Mouse (Mus musculus): Measurements from ENCODE around the gene Phip. TPM values are rescaled to one million over a fixed set of nuclear protein-coding genes. Genes with fewer than 3 reads are reported as not detected.
A peak's percentile ranks its signal among the peaks of the same experiment; 100 is the strongest.

Phip gene
- polyA plus RNA-seq, 1 experiment from 2014 or later = 61.9 TPM

GRCm38 (mm10) chr9:82974962-82975341 is 364 bp downstream of the Phip start:
- H3K9me3 ChIP-seq (replicated peaks; ENCODE audit: control insufficient read depth, low read length) = no peaks in the 10 kb centered on the region
- no peaks in the 10 kb centered on the region for H3K27me3 ChIP-seq (ENCODE audit: control insufficient read depth, insufficient read depth, low read length)
- peak overlapping the region; percentile 92 for H3K4me3 ChIP-seq (ENCODE audit: low read depth, low read length)
- peak overlapping the region; percentile 76 for H3K4me2 ChIP-seq
- under 1% methylated on average over 55 of the region's 61 CpGs for WGBS (ENCODE audit: insufficient replicate concordance)
- peak overlapping the region; percentile 94 for H3K9ac ChIP-seq (ENCODE audit: low read depth, low read length)
- peak; percentile 46 for ATAC-seq (replicated peaks; ENCODE audit: insufficient number of reproducible peaks, low FRiP score, low TSS enrichment)
- H3K36me3 ChIP-seq (ENCODE audit: control insufficient read depth, insufficient read depth, low read length) = no peaks in the 10 kb centered on the region
- H3K27ac ChIP-seq (ENCODE audit: low read depth, low read length) = peak overlapping the region; percentile 99
- peaks cover 9% of the 10 kb centered on the region; the same call in 1 of the 2 replicates for H3K4me1 ChIP-seq (ENCODE audit: control insufficient read depth, insufficient read depth, low read length)

DNA sequence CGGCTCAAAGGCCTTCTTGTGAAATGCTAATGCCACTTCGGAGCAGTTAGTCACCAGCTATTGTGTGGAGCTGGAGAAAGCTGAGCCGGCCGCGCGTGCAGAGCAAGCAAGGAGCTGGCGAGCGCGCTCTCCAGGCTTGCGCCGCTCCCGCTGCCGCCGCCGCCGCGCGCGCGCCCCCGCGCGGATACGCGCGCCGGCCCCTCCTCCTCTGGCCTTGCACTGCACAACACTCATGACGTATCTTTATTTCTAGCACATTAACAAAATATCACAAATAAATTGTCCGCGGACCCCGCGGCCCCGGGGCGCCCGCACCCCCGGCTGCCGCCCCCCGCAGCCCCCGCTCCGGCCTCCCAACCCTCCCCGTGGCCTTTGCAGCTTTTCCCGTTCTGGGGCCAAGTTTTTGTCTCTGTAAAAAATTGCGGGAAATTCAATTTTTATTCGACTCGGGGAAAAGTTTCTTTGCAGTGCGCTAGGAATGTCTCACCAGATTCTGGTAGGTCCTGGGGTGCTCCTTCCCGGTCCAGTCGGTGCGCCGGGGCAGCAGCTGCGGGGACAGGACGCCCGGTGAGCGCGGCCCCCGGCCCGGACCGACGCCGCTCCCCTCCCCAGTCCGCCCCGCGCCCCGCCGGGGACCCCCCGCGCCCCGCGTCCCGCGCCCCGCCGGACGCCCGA is 992 bp downstream of the Phip start:
- 1% methylated on average over 51 of the region's 75 CpGs for WGBS (ENCODE audit: insufficient replicate concordance)
- Histone ChIP-seq H3K9ac (ENCODE audit: low read depth, low read length) (peak overlapping the region; percentile 94), H3K4me3 (ENCODE audit: low read depth, low read length) (peak overlapping the region; percentile 92), H3K36me3 (ENCODE audit: control insufficient read depth, insufficient read depth, low read length) (no peaks in the 10 kb centered on the region), H3K9me3 (replicated peaks; ENCODE audit: control insufficient read depth, low read length) (no peaks in the 10 kb centered on the region), H3K27ac (ENCODE audit: low read depth, low read length) (peak overlapping the region; percentile 99), H3K4me2 (peak overlapping the region; percentile 76), H3K27me3 (ENCODE audit: control insufficient read depth, insufficient read depth, low read length) (no peaks in the 10 kb centered on the region), H3K4me1 (ENCODE audit: control insufficient read depth, insufficient read depth, low read length) (peaks cover 9% of the 10 kb centered on the region; the same call in 1 of the 2 replicates)
- ATAC-seq (replicated peaks; ENCODE audit: insufficient number of reproducible peaks, low FRiP score, low TSS enrichment) = peak; percentile 83

- Histone ChIP-seq H3K4me1 (ENCODE audit: control insufficient read depth, insufficient read depth, low read length) (peaks cover 9% of the 10 kb centered on the region; the same call in 1 of the 2 replicates), H3K9ac (ENCODE audit: low read depth, low read length) (peak overlapping the region; percentile 94), H3K36me3 (ENCODE audit: control insufficient read depth, insufficient read depth, low read length) (no peaks in the 10 kb centered on the region; the same call in 1 of the 2 replicates), H3K4me2 (peak overlapping the region; percentile 76), H3K27me3 (ENCODE audit: control insufficient read depth, insufficient read depth, low read length) (no peaks in the 10 kb centered on the region), H3K9me3 (replicated peaks; ENCODE audit: control insufficient read depth, low read length) (no peaks in the 10 kb centered on the region), H3K4me3 (ENCODE audit: low read depth, low read length) (peak overlapping the region; percentile 92), H3K27ac (ENCODE audit: low read depth, low read length) (0 out of 2 replicates have a peak overlapping the region, but pooled peaks have one; percentile 10)
- WGBS (ENCODE audit: insufficient replicate concordance) = 42% methylated on average over 8 of the region's 8 CpGs
- no peak for ATAC-seq (replicated peaks; ENCODE audit: insufficient number of reproducible peaks, low FRiP score, low TSS enrichment)
Measured at GRCm38 (mm10) chr9:82973321-82973892, 1.9 kb downstream of the Phip start.

- Histone ChIP-seq H3K9ac (ENCODE audit: low read depth, low read length) (no peak overlapping the region), H3K4me3 (ENCODE audit: low read depth, low read length) (no peak overlapping the region), H3K36me3 (ENCODE audit: control insufficient read depth, insufficient read depth, low read length) (no peaks in the 10 kb centered on the region; the same call in 1 of the 2 replicates)
Measured at GRCm38 (mm10) chr9:82971433-82971832, 3.9 kb downstream of the Phip start.

DNA sequence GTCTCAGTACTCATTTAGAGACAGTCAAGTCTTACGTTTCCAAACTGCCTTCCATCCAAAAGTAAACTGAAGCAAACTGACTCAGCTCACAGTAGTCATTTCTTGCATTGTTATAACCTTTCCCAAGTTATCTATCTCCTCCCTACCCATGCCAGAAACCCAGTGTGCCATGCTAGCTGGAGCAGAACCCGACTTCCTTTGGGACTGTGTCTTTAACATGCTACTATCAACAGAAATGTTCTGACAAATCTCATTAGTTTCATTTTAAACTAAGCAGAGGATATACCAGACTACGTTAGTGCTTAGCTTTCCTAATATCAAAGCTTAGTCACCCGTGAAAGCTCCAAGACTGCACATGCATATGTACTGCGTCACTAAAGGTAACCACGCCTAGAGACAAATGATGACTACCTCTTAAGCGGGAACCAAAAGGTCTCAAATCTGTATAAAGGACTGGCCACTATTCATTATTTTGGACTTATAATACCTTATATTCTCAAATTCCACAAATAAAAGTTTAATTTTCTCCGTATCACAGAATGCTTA is 8.2 kb downstream of the Phip start:
- H3K9ac ChIP-seq (ENCODE audit: low read depth, low read length) = no peak overlapping the region
- no peak overlapping the region for H3K4me2 ChIP-seq
- H3K36me3 ChIP-seq (ENCODE audit: control insufficient read depth, insufficient read depth, low read length) = no peaks in the 10 kb centered on the region; the same call in 1 of the 2 replicates
- H3K27ac ChIP-seq (ENCODE audit: low read depth, low read length) = no peak overlapping the region
- H3K4me1 ChIP-seq (ENCODE audit: control insufficient read depth, insufficient read depth, low read length) = no peaks in the 10 kb centered on the region
- H3K27me3 ChIP-seq (ENCODE audit: control insufficient read depth, insufficient read depth, low read length) = no peaks in the 10 kb centered on the region
- H3K4me3 ChIP-seq (ENCODE audit: low read depth, low read length) = no peak overlapping the region
- ATAC-seq (replicated peaks; ENCODE audit: insufficient number of reproducible peaks, low FRiP score, low TSS enrichment) = no peak
- 86% methylated on average over 8 of the region's 8 CpGs for whole genome bisulfite sequencing (ENCODE audit: insufficient replicate concordance)
- no peaks in the 10 kb centered on the region for H3K9me3 ChIP-seq (replicated peaks; ENCODE audit: control insufficient read depth, low read length)

More at GRCm38 (mm10) chr9:82971433-82971832, 3.9 kb downstream of the Phip start:
- ATAC-seq (replicated peaks; ENCODE audit: insufficient number of reproducible peaks, low FRiP score, low TSS enrichment) = no peak
- H3K27me3 ChIP-seq (ENCODE audit: control insufficient read depth, insufficient read depth, low read length) = no peaks in the 10 kb centered on the region
- peaks cover 7% of the 10 kb centered on the region; the same call in 1 of the 2 replicates for H3K4me1 ChIP-seq (ENCODE audit: control insufficient read depth, insufficient read depth, low read length)
- H3K4me2 ChIP-seq = no peak overlapping the region
- WGBS (ENCODE audit: insufficient replicate concordance) = 72% methylated on average over 1 of the region's 1 CpGs
- H3K9me3 ChIP-seq (replicated peaks; ENCODE audit: control insufficient read depth, low read length) = no peaks in the 10 kb centered on the region
- no peak overlapping the region for H3K27ac ChIP-seq (ENCODE audit: low read depth, low read length)

DNA sequence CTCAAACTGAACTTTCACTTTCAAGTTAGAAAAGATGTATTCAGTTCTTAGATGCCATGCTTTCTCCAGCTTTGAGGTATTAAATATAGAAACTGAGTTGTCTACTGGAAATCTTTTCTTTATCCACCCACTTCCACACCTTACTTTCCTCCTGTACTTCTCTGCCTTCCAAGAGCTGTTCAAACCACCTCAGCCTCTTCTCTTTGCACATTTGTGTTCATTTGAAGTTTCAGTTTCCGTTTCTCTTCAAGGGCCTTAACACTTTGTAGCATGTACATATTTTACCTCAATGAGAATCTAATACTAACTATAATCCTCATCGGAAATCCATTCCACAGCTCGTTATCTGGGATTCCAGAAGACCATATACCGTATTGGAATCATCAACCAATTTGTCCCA is 11.3 kb downstream of the Phip start:
- WGBS (ENCODE audit: insufficient replicate concordance) = 98% methylated on average over 4 of the region's 4 CpGs
- ATAC-seq (replicated peaks; ENCODE audit: insufficient number of reproducible peaks, low FRiP score, low TSS enrichment) = no peak

DNA sequence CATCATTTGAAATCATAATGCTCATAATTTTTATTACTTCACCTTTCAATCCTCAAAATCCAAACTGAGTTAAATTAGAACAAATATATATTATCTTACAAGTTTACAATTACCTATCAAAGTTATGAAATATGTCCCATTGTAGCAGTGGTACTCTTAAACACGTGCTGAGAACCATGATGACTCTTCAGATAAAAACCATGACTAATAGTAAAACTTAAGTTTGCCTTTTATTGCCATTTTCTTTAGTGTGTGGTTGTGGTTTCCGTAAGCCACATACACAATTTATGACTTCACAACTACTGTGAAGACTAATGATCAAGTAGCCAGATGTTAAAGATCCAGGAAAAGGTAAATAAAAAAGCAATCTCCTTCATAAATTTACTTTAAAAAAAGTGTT is 14.0 kb downstream of the Phip start:
- Histone ChIP-seq H3K4me1 (ENCODE audit: control insufficient read depth, insufficient read depth, low read length) (no peaks in the 10 kb centered on the region), H3K9ac (ENCODE audit: low read depth, low read length) (no peak overlapping the region), H3K4me3 (ENCODE audit: low read depth, low read length) (no peak overlapping the region), H3K27me3 (ENCODE audit: control insufficient read depth, insufficient read depth, low read length) (no peaks in the 10 kb centered on the region), H3K9me3 (replicated peaks; ENCODE audit: control insufficient read depth, low read length) (no peaks in the 10 kb centered on the region), H3K4me2 (no peak overlapping the region), H3K36me3 (ENCODE audit: control insufficient read depth, insufficient read depth, low read length) (0 out of 2 replicates have a peak, but pooled peaks cover 2% of the 10 kb centered on the region), H3K27ac (ENCODE audit: low read depth, low read length) (no peak overlapping the region)
- 91% methylated on average over 2 of the region's 2 CpGs for WGBS (ENCODE audit: insufficient replicate concordance)
- no peak for ATAC-seq (replicated peaks; ENCODE audit: insufficient number of reproducible peaks, low FRiP score, low TSS enrichment)

More for the DNA sequence above, 11.3 kb downstream of the Phip start:
- H3K36me3 ChIP-seq (ENCODE audit: control insufficient read depth, insufficient read depth, low read length) = 0 out of 2 replicates have a peak, but pooled peaks cover 2% of the 10 kb centered on the region
- H3K27ac ChIP-seq (ENCODE audit: low read depth, low read length) = no peak overlapping the region
- H3K9ac ChIP-seq (ENCODE audit: low read depth, low read length) = no peak overlapping the region
- H3K9me3 ChIP-seq (replicated peaks; ENCODE audit: control insufficient read depth, low read length) = no peaks in the 10 kb centered on the region
- H3K27me3 ChIP-seq (ENCODE audit: control insufficient read depth, insufficient read depth, low read length) = no peaks in the 10 kb centered on the region
- H3K4me2 ChIP-seq = no peak overlapping the region
- H3K4me3 ChIP-seq (ENCODE audit: low read depth, low read length) = no peak overlapping the region
- H3K4me1 ChIP-seq (ENCODE audit: control insufficient read depth, insufficient read depth, low read length) = no peaks in the 10 kb centered on the region

- 82% methylated on average over 4 of the region's 4 CpGs for WGBS (ENCODE audit: insufficient replicate concordance)
- H3K9me3 ChIP-seq (replicated peaks; ENCODE audit: control insufficient read depth, low read length) = no peaks in the 10 kb centered on the region
- H3K27ac ChIP-seq (ENCODE audit: low read depth, low read length) = no peak overlapping the region
- no peak for ATAC-seq (replicated peaks; ENCODE audit: insufficient number of reproducible peaks, low FRiP score, low TSS enrichment)
- H3K4me2 ChIP-seq = no peak overlapping the region
- no peaks in the 10 kb centered on the region for H3K27me3 ChIP-seq (ENCODE audit: control insufficient read depth, insufficient read depth, low read length)
- no peak overlapping the region for H3K9ac ChIP-seq (ENCODE audit: low read depth, low read length)
- H3K4me1 ChIP-seq (ENCODE audit: control insufficient read depth, insufficient read depth, low read length) = no peaks in the 10 kb centered on the region
- H3K4me3 ChIP-seq (ENCODE audit: low read depth, low read length) = no peak overlapping the region
- peaks cover 11% of the 10 kb centered on the region; the same call in 1 of the 2 replicates for H3K36me3 ChIP-seq (ENCODE audit: control insufficient read depth, insufficient read depth, low read length)
Measured at GRCm38 (mm10) chr9:82955267-82955666, 20.0 kb downstream of the Phip start.

All from heart, embryonic 11.5 days (tissue).